Mouse (Mus musculus): ENCODE results near the gene Lrrc72.

The Lrrc72 gene

DNA sequence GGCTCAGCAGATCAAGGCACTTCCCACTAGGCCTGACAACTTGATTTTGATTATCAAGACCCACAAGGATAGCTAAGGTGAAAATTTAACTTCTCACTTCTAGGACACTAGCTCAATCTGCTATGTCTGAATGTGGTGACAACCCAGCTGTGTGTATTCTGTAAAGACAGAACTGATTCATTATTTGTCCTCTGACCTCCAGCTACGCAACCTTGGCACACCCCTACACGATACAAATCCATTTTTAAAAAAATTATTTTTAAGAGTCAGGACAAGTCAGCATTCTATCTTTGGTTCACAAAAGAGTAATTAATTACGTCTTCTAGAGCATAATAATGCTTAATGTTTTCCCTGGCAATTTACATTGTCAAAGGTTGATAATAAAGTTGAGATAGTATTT, 63.6 kb downstream of the Lrrc72 start:
- DNase-seq, result no peak

DNA sequence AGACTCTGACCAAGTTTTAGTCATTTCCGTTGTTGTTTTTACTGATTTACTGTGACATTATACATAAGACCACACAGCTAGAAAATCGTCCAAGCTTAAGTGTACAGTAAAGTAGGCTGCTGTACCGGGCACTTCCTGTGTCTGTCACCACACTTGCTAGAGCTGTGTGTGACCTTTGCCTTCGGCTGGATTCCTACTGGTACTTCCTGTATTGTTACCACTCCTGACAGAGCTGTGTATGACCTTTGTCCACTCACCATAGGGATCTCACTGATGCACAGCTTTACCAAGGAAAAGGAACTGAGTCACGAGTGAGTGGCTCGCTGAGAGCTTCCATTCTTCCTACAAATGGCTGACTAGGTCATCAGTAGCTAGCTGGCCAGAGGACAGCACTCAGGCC, 66.1 kb downstream of the Lrrc72 start:
- DNase-seq, result no peak

DNA sequence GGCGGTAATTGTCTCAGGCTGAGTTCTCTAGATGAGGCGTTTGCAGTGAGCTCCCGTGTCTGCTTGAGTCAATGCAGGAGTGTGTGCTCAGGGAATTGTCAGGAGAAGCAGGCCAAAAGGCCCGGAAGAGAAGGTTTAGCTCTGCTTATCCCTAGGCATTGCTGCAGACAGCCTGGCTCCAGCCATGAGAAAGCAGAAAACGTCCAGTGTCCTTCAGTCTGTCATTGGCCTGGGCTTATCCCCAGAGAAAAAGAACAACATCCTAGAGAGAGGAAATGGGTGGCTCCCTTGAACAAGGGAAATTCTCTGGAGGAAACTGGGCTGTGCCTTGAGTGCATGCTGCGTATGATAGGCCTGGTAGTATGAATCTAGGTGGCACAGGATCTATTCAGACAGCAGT, 70.6 kb downstream of the Lrrc72 start:
- no peak for DNase-seq

DNA sequence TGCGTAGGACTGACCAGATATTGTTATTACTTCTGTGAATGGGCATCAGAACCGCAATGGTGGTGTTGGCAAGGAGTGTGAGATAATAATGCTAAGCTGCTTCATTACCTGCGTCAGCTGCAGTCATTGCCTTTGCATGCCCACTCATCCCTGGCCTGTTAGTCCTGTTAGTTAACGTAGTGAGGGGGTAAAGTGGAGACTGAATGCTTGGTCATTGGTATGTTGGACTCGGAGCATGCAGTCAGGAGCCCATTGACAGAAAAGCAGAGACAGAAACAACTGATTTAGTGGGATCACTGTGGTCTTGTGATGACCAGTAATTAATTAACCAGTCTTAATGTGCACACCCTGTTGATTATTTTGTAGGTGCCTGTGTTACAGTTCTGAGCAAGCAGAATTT, 76.0 kb downstream of the Lrrc72 start:
- no peak for DNase-seq

DNA sequence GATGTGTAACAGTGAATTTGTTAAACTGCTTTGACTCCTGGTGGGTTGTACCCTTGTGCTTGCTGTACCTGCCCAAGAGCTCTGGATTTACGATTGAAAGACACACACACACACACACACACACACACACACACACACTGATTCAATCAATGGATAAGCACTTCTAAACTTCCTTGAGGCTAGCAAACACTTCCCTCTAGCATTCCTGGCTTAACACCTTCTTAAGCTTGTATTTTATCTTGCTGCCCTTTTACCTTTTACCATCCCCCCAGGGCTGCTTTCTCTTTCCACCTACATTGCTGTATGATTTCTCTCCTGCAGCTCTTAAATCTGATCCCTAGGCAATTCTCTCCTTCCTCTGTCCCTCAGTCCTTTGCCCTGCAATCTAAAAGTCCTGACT, 87.9 kb downstream of the Lrrc72 start:
- DNase-seq, result no peak

DNA sequence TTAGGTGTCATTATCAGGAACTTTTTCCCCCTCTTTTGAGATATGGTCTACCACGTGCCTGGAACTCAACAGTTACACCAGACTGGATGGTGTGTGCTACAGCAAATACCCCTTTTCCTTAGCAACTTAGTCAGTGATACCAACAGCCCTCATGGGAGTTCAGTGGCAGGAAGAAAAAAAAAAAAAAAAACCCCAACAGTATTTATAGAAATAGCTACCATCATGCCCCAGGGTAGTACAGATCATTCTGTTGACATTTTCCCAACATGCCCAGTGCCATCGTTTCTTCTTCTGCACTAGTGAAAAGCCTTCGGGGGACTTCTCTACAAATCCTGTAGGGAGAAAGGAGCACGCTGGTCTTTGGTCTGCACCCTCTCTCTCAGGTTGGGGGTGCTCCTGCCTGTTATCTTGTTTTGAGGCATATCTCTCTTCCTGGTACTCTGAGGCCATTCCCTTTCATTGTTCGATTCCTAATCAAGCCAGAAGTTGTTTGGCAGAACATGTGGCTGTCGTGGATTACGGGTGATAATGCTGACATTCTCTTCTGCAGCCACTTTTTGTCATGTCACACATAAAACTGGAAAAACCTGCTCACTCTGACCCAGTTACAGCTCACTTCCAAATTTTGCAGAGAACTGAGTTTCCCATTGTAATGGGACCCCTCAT, 88.9 kb downstream of the Lrrc72 start:
- no peak for DNase-seq

All from cerebellum, adult 18-20 months (tissue).